Mouse (Mus musculus) testis, adult 2 months (tissue): Measurements from ENCODE around the gene Abhd16a.

Experiments used
- CTCF ChIP-seq: fragments of 200-500 bp; IDR thresholded peaks from 2 replicates; pipeline ENCODE4 v1.5.1; 2012; ENCODE audit warnings: low read depth, mild to moderate bottlenecking, inconsistent platforms, low read length, moderate library complexity; ENCODE audit not compliant: control insufficient read depth, insufficient read depth, insufficient replicate concordance
- POLR2A ChIP-seq: fragments of 200-500 bp; IDR thresholded peaks from 2 replicates; pipeline ENCODE4 v1.6.1; 2012; ENCODE audit warnings: low read depth, mild to moderate bottlenecking, inconsistent platforms, low read length, moderate library complexity; ENCODE audit not compliant: control insufficient read depth

GRCm38 (mm10) chr17:35077285-35077684 is 11.8 kb upstream of the Abhd16a start:
- no peak for TF ChIP-seq POLR2A
- TF ChIP-seq CTCF: no peak
